Mouse (Mus musculus) MN1 (cell line): ENCODE results near the gene Gm1043.
A peak's percentile ranks its signal among the peaks of the same experiment; 100 is the strongest.

Experiments used
- DNase-seq: peaks from one replicate; pipeline ENCODE4 v3.0.0-alpha.2; 2016; ENCODE audit warnings: low spot score

Gm1043 gene

GRCm38 (mm10) chr5:37117126-37117525, 32.0 kb downstream of the Gm1043 start:
- peak; percentile 16 for DNase-seq

GRCm38 (mm10) chr5:37118242-37118641, 33.1 kb downstream of the Gm1043 start:
- DNase-seq, result peak; percentile 57

GRCm38 (mm10) chr5:37121186-37121680, 36.1 kb downstream of the Gm1043 start:
- peak; percentile 91 for DNase-seq

GRCm38 (mm10) chr5:37131841-37132240, 46.7 kb downstream of the Gm1043 start:
- no peak for DNase-seq

GRCm38 (mm10) chr5:37141745-37142144, 56.6 kb downstream of the Gm1043 start:
- no peak for DNase-seq

GRCm38 (mm10) chr5:37147536-37147935, 62.4 kb downstream of the Gm1043 start:
- DNase-seq, result peak; percentile 48

GRCm38 (mm10) chr5:37150650-37151049, 65.5 kb downstream of the Gm1043 start:
- DNase-seq, result no peak

GRCm38 (mm10) chr5:37154472-37154871, 69.3 kb downstream of the Gm1043 start:
- no peak for DNase-seq

GRCm38 (mm10) chr5:37158408-37158807, 73.2 kb downstream of the Gm1043 start:
- DNase-seq, result no peak

GRCm38 (mm10) chr5:37162871-37163781, 78.0 kb downstream of the Gm1043 start:
- peak; percentile 78 for DNase-seq

GRCm38 (mm10) chr5:37176466-37176865, 91.3 kb downstream of the Gm1043 start:
- no peak for DNase-seq

GRCm38 (mm10) chr5:37177061-37177460, 91.9 kb downstream of the Gm1043 start:
- DNase-seq, result no peak

- DNase-seq, result no peak
Measured at GRCm38 (mm10) chr5:37178811-37179210, 93.6 kb downstream of the Gm1043 start.

- DNase-seq, result no peak
Measured at GRCm38 (mm10) chr5:37179872-37180271, 94.7 kb downstream of the Gm1043 start.

GRCm38 (mm10) chr5:37180624-37181023, 95.5 kb downstream of the Gm1043 start:
- DNase-seq, result no peak

- DNase-seq, result peak; percentile 52
Measured at GRCm38 (mm10) chr5:37184605-37185004, 99.4 kb downstream of the Gm1043 start.

GRCm38 (mm10) chr5:37190378-37190777, 105.2 kb downstream of the Gm1043 start:
- no peak for DNase-seq

- DNase-seq, result no peak
Measured at GRCm38 (mm10) chr5:37196196-37196595, 111.0 kb downstream of the Gm1043 start.

GRCm38 (mm10) chr5:37196666-37197250, 111.6 kb downstream of the Gm1043 start:
- DNase-seq, result peak; percentile 70

GRCm38 (mm10) chr5:37197423-37197822, 112.3 kb downstream of the Gm1043 start:
- DNase-seq, result peak; percentile 61

- DNase-seq, result peak; percentile 86
Measured at GRCm38 (mm10) chr5:37198011-37198688, 113.0 kb downstream of the Gm1043 start.

GRCm38 (mm10) chr5:37202285-37202684, 117.1 kb downstream of the Gm1043 start:
- DNase-seq, result peak; percentile 37

GRCm38 (mm10) chr5:37204886-37205285, 119.7 kb downstream of the Gm1043 start:
- DNase-seq, result no peak
